Mouse (Mus musculus) E14TG2a.4 (cell line): ENCODE measurements at regions not wholly inside any gene's neighbourhood (a gene's known extent, or its start where the extent isn't known, plus 50 kb on each side); places are given as distances from the start of the nearest gene placed in this dataset.

ENCODE experiments used
- CTCF ChIP-seq: conservative IDR thresholded peaks from 2 replicates; pipeline ENCODE4 v1.5.1; 2014; ENCODE audit warnings: low read length
- NANOG ChIP-seq: IDR thresholded peaks from 2 replicates; pipeline ENCODE4 v1.6.1; 2014; ENCODE audit warnings: borderline replicate concordance, low read length, mixed read lengths

GRCm38 (mm10) chr4:140463296-140463695 lies 202.5 kb downstream of the Arhgef10l start:
- TF ChIP-seq CTCF (no peak), NANOG (no peak)
